Mouse (Mus musculus) thymus, postnatal 14 days (tissue): ENCODE measurements at regions not wholly inside any gene's neighbourhood (a gene's known extent, or its start where the extent isn't known, plus 50 kb on each side); places are given as distances from the start of the nearest gene placed in this dataset.

Source experiments
- DNase-seq: peaks from one replicate; pipeline ENCODE4 v3.0.0; 2021

DNA sequence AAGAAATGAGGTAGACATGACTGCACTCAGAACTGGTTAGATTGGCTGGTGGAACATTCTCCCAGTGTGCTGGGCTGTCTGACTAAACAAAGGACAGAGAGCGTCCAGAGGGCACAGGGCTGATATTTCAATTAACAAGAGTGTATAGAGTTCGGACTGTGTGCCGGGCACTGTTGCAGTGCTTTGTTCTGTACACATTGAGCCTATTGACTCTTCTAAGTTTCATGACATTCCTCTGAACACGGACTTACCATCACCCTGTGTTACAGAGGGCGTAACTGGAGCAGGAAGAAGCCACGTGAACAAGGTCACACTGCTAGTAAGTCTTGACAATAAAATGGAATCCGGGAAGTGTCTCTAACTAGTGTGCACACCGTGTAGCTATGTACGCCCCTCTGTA is 92.1 kb upstream of the Barx2 start:
- DNase-seq = no peak

DNA sequence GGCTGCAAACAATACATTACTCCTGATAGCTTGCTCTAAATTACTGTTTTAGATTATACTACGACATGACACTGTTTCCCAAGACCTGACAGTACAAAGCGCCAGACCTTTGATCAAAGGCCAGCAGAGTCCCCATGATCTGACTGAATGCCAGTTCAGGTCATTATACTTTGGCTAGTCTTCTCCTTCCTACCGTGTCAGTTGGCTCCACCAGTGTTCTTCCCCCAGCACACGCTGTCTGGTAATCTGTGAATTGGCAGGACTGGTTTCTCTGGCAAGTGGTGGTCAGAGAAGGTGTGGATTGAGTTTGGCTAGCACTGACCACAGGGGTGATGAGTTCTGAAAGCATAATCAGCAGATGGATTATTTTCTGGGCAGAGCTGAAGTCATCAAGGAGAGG is 93.1 kb upstream of the Barx2 start:
- DNase-seq = no peak

DNA sequence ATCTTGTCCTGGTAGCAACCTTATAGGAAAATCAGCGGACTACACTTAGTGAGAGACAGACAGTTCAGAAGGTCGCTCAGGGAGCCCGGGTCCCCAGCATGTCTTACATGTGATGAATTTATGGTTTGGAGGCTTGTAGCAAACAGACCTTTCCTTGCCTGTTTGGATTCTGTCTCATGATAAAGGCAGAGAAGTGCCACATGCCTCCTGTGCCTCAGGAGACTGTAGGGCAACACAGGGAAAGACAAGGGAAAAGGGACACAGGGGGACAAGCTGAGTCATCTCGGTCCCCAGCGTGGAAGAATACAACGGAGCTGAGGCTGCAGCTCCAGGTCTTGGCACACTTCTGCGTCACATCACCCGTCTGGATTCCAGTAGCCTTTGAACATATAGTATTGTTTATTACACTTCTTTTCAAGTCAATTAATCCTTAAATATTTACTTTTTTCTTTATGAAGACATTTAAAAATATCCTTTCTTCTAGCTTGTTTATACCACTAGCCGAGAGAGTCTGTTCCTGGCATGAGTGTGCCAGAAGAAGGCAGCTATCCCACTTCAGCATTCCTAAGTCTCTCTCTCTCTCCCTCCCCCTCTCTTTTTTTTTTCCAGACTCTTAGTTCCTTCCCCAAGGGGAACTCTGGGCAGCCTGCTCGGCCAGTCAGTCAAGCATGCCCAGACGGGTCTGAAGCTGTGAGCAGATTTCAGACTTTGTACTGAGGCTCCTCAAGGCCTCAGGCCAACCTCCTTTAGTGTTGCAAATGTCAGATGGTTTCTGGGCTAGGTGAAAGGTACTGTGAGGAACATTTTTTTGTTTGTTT is 97.9 kb upstream of the Barx2 start:
- no peak for DNase-seq

DNA sequence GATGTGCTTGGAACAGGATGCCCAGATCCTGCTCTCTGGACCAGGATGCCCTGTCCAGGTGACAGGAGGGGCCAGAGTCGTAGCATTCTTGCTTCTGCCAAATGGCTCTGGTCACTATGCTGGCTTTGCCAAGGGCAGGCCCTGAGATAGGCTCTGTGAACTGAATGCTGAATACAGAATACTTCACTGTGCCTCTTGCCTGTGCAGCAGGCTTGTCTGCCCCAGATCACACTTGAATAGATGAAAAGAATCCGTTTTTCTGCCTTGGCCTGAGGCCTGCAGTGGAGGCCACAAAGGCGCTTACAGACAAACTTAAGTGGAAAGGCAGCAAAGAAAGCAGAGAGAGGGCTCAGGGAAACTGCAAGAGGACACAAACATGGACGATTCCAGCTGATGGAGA is 99.7 kb upstream of the Arhgap32 start:
- no peak for DNase-seq

DNA sequence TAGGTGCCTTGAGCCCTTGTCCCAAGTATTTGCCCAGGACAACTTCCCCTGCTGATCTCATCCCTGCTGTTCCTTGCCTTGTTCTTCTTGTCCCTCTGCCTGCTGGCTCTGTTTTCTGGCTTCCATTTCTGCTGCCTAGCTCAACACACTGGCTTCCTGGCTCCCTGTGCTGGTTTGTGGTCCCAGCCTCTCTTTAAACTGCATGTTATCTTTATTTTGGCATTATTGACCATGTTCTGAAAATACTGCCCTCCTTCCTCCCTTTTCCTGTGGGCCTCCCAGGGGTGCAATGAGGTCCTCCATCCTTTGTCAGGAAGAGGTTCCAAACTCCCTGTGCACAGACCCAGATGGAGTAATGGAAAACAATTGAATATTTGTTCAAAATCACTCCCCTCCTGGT is 97.9 kb upstream of the Arhgap32 start:
- no peak for DNase-seq

DNA sequence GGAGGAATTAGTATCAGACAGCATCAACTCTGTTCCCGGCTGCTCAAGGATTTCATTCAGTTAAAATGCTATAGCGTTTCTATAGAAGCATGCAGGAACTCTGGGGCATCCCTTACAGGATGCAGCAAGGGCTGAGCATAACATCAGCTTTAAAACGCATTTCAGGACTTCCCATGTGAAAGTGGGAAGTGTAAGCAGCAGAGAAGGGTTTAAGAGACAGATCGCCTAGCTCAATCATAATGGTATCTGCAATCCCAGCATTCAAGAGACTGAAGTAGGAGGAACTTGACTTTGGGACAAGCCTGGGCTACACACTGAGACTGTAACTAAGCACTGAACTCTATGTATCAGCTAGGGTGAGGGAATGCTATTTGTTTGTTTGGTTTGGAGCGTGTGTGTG is 96.2 kb upstream of the Arhgap32 start:
- no peak for DNase-seq

DNA sequence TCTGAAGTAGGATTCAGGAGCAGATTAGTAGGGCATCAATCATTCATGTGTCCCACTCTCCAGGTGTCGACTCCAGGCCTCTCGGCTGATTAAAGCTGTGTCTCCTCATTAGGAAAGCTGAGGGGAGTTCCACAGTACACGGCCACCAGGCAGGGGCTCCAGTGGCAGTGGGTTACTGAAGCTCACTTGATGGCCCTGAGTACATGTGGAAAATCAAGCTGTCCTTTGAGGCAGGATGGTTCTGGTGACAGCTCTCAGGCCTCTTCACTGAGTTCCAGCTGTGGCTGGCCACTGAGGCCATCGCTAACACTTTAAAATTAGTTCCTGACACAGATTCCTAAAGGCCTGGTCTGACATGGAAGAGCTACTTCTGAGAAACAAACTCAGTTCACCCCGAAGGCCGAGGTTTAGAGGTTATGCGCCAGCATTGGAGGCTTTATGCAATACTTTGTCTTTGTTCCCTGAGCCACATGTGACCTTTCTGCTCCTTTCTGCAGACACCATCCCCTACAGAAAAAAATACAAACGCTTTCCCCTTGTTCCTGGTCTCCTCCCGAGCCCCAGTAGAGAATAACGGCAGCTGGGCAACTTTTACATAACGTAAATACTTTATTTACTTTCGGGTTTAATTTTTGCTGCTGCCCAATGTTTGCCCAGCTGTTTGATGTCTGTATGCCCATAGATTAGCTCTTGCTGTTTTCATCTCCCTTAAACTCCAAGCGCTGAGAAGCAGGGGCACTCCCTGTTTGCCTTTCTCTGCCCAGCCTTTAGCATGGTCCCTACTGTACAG is 94.8 kb upstream of the Arhgap32 start:
- DNase-seq = no peak

DNA sequence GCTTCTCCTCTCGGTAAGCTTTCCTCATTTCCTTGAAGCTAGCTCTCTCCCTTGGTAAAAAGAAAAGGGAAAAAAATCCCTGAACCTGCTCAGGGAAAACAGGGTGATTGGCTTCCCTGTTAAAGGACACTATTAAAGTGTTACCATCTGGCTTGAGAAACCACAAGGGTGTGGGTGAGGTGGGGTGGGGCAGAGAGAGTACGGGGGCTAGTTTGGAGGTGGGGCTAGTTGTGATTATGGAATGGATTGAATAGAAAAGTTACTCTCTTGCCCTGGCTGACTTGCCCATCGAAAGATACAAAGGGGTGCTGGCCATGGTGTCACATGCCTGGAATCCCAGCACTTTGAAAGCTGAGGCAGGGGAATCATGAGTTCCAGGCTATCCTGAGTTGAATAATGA is 94.2 kb upstream of the Arhgap32 start:
- DNase-seq = no peak

DNA sequence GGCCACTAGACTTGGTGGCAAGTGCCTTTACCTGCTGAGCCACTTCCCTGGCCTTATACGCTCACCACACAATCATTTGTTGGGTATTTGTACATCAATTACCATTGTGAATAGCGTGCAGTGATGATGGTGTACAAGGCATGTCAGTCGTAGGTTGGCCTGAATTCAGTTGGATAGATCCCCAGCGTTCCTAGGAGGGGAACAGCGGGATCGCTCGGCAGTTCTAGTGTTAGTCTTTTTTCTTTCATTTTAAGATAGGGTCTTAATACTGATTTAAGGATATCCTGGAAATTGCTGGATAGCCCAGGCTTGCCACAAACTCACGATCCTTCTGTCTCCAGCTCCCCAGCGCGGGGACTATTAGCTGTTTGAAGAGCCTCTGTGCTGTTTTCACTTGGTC is 92.9 kb upstream of the Arhgap32 start:
- DNase-seq = no peak

DNA sequence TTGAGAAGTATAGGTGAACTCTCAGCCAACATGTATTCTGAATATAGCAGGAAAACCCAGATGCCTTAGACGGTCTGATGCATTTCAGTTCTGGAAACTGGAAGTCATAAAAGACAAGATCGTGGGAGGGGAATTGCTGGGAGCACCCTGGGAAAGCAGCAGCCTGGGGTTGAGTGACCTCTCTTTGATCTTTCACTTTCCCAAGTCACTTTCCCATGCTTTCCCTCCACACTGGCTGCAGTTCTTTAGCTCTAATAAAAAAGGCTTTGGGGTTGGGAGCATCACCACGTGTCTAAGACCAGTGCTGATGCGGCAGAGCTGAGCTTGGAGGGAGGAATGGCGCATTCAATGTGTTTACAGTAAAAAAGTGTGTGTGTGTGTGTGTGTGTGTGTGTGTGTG is 91.2 kb upstream of the Arhgap32 start:
- no peak for DNase-seq

DNA sequence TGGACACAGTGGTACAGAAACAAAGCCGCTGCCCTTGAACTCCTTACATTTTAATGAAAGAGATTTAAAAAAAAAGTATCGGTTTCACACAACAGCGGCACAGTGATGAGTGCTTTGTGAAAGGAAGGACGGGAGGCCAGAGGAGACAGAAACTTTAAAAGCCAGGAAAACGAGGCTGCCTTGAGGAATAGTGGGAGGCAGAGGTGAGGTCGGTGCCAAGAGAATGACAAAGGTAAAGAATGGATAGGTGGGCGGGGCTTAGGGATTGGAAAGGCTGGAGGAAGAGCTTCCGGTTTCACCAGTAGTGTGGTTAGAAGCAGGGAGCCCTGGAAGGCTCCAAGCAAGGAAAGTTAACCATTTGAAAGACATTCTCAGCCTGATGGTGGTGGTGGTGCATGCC is 88.0 kb upstream of the Arhgap32 start:
- no peak for DNase-seq

DNA sequence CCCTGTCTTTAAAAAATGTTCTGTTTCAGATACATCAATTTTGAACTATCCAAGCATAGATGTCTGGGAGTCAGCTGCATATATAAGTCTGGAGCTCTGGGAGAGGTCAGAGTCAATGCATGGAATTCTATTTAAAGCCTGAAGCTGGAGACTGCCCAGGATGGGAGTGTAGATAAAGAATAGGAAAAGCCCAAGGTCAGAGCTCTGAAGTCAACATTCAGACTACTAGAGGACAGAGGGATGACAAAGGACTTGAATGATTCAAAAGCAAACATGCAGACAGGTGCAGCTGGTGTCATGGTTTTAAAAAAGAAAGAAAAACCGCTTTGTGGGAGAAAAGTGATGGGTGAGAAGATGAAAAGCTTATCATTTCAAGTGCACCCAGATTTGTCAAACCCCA is 86.9 kb upstream of the Arhgap32 start:
- DNase-seq = no peak

DNA sequence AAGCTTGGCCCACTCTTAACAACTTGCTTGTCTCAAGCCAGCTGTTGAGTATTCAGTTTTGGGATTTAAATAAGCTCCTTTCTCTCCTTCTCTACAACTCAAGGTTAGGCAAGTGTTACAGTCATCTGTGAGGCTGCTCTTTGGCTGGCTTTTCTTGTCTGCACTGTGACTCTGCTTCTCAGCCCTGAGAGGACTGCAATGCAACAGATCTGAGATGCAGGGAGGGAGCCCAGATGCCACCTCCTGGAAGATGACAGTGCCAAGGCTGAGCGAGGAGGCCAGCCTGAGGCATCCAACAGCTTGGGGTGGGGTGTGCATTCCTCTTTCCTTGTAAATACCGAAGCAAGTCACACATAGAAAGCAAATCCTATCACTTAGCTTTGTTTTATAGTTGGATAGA is 86.2 kb upstream of the Arhgap32 start:
- no peak for DNase-seq

DNA sequence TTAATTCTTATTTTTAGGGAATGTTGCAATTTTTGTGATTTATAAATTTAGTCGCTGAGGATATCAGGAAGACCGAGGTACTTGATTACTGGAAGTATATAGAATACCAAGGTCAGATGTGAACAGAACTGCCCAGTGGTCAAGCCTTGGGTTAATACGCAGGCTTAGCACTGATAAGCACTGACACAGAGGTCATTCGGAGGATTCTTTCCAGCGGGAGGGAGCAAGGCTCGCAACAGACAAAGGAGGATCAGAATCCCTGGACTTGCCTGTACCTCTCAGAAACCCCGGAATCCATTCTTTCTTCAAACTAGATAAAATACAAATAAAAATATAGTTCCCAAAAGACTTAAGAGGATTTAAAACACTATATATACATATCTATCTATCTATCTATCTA is 85.7 kb upstream of the Arhgap32 start:
- DNase-seq = no peak

DNA sequence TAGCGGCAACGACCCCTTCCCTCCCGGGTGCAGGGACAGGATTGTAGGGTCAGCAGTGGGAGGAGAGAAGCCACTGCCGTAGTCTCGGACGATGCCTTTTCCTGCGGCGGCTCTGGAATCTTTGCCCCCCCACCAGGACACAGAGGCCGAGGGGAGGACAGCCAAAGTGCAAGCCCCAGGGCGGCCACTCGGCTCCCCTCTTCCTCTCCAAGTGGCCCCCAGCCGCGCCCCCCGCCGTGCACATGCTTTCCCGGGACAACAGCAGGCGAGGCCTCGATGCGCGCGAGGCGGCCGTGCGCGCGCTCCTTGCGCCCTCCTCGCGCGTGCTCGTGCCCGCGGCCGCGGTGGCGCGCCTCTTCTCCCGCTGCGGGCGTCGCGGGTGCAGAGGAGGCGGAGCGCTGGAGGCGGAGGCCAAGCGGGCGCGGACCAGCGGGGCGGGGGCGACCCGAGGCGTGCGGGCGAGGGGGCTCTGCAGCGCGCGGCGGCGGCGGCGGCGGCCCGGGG is 83.9 kb upstream of the Arhgap32 start:
- peak; percentile 68 for DNase-seq

DNA sequence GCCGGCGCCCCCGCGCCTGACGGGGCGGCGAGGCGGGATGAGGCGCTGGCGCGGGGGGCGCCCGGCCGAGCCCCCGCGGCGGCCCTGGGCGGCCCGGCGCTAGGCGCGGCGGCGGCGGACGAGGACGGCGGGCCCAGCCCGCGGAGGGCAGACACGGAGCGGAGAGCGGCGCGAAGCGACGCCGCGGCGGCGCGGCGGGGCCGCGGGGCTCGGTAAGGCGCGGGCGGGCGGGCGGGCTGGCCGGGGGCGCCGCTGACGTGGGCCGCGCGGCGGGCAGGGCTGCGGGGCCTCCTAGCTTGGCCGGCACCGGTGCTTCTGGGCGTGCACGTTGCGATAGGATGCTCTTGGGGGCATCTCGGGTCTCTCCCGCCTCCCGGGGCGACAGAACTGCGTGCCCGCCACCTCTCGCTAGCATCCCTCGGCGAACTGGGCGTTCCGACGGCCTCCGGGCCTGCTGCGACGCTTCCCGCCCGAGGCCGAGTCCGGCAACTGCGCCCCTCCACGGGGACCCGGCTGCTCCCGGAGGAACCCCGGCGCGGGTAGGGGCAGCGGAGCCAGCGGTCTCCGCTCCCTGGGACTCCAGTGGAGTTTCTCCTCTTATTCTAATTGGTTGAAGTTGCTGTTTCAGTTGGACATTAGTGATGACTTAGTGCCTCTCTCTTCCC is 83.3 kb upstream of the Arhgap32 start:
- peak; percentile 29 for DNase-seq

DNA sequence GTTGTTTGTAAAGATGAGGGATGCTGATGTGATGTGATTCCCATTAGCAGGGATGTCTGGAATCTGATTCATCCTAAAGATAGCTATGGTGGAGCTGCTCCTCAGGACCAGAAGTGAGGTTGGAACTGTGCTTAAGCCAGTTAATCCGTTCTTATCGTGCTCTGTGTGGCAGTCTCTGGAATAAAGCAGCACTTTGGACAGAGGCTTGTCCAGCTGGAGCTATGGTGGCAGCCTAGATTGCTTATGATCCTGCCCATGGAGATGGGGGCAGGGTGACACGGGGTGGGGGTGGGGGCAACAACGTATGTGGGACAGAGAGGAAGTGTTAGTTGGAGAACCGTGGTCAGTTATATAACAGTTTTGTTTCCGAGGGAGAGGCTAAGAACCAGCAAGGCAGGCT is 82.0 kb upstream of the Arhgap32 start:
- DNase-seq = no peak

DNA sequence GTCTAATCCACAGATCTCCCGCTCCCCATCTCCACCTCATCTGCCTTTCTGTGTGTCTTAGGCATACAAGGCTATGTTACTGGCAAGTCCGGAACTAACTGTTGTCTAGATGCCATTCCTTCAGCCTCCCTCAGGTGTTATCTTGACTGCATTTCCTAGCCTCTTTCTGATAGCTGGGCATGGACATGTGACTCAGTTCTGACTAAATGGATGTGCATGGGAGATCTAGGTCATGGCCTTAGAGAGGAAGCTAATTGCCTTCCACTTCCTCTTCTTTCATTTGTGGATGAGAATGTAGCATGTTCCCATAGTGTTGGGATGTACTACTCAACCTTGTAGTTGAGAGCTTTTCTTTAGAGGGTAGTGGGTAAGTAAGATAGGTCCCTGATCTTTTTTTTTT is 75.9 kb upstream of the Arhgap32 start:
- no peak for DNase-seq

DNA sequence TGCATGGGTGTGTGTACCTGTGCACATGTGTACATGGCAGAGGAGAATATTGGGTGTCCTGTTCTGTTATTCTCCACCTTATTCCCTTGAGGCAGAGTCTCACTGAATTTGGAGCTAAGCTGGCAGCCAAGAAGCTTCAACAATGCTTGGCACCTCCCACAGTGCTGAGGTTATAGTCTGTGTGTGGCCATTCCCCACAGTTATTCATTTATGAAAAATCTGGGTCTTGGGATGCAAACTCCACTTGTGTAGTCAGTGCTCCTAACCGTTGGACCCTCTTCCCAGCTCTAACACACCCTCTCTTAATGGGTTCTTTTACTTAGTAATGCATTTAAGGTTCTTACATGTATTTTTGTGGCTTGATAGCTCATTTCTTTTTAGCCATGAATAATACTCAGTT is 72.6 kb upstream of the Arhgap32 start:
- DNase-seq = no peak

DNA sequence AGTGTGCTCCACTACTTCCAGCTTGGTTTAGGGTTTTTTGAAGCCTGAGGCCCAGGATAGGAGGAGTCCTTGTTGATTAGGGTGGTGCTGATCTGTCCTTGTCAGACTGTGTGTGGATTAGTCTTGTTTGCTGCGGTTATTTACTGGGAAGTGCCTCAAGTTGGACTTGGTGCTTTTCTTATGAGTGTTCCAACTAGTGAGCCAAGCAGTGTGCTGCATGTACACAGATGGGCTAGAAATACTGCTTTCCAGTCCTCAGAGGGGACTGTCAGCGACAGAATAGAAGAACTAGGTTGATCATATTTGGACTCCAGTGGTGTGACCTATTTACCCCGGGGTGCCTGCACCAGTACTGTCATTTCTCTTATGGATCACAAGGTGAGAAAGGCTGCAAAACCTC is 69.1 kb upstream of the Arhgap32 start:
- DNase-seq = no peak

DNA sequence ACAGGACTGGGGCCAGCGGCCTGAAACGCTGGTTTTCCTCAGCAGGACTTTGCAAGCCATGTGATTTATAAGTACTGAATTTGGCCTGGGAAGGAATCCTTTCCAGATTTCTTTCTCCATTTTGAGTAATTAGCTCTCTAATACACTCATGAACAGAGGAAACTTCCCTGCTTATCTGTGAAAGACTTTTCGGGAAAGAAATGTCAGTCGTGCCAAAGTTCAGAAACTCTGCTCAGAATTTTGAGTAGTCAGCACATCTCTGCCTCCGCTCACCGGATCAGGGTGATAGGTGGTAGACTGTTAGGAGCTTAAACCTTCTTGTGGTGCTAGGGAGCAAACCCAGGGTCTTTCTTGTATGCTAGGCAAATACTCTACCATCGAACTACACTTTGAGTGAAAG is 67.0 kb upstream of the Arhgap32 start:
- no peak for DNase-seq

DNA sequence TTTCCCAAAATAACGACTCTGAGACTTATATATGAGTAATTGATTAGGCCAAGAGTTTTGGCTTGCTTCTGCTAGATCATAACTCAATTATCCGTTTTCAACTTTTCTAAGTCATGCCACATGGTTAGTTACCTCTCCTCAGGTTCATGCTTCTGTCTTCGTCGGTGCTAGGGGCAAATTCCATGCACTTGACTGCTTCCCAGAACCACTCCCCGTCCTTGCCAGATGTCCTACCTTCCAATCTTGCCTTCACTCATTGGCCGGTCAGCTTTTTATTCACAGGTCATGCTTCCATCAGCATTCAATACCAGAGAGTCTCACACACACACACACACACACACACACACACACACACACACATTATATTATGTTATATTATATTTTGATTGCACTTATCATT is 66.4 kb upstream of the Arhgap32 start:
- DNase-seq = no peak

DNA sequence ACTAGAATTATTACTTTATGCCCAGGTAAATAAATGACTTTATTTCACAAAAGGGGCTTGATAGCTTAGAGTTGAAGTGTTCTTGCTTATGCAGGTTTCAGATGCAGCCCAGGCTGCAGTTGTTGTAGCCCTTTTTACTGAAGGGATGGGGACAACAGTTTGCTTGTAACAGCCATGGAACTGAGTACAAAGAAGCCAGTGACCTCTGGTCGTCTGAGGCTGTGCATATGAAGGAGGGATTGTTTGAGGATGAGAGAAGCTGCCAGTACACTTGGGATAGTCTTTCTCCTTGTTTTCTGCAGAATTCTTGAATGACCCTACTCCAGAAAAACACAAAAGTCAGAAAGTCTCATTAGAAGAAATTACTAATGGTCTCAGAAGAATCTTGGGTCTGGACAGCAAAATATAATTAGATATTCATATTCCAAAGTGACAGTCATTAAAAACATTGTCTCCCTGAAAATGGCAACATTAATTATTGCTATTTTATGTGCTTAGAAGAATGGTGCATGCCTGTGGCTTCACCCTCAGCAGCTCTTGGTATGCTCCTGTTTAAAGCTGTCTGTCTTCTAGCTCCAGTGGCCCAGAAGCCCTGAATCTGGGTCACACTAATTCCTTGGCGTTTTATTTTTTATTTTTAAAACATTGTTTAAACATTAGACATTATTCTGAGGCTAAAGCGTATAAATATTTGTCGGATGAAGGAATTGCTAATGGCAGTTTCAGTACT is 61.9 kb upstream of the Arhgap32 start:
- DNase-seq = no peak
